Mouse (Mus musculus) heart, postnatal 0 days (tissue): Measurements from ENCODE around the gene Lcorl.

Source experiments
- CTCF ChIP-seq: IDR thresholded peaks from 2 replicates; pipeline ENCODE4 v1.5.1; 2016; ENCODE audit warnings: antibody characterized with exemption, control low read depth, low read depth
- EP300 ChIP-seq: IDR thresholded peaks from 2 replicates; pipeline ENCODE4 v1.6.1; 2016; ENCODE audit warnings: antibody characterized with exemption, low read depth

GRCm38 (mm10) chr5:45811527-45811926 is 45.9 kb downstream of the Lcorl start:
- no peak for TF ChIP-seq CTCF
- no peak for TF ChIP-seq EP300
